Mouse (Mus musculus) ES-Bruce4 (cell line): ENCODE measurements around the gene Cfap57. TPM values are rescaled to one million over a fixed set of nuclear protein-coding genes. Genes with fewer than 3 reads are reported as not detected.
A peak's percentile ranks its signal among the peaks of the same experiment; 100 is the strongest.
"Not testable (repeated sequence)": the region's sequence is repeated elsewhere in the genome, so short reads cannot be mapped to it uniquely, and the experiment has no call there.

Experiments used
- H3K27ac ChIP-seq: 2 replicates; pipeline ENCODE4 v1.5.1; 2012; ENCODE audit warnings: low read length, inconsistent platforms; ENCODE audit not compliant: insufficient read depth
- H3K27me3 ChIP-seq: 2 replicates; pipeline ENCODE4 v1.6.1; 2012; ENCODE audit warnings: mild to moderate bottlenecking, low read length, inconsistent platforms; ENCODE audit not compliant: control insufficient read depth, poor library complexity, insufficient read depth, severe bottlenecking
- H3K36me3 ChIP-seq: 2 replicates; pipeline ENCODE4 v1.6.1; 2012; ENCODE audit warnings: inconsistent platforms, mild to moderate bottlenecking, low read length, moderate library complexity; ENCODE audit not compliant: control insufficient read depth, poor library complexity, insufficient read depth, severe bottlenecking
- H3K4me1 ChIP-seq: one replicate; pipeline ENCODE4 v1.8.1; 2011; ENCODE audit warnings: low read length; ENCODE audit not compliant: control insufficient read depth, insufficient read depth
- H3K4me3 ChIP-seq: 2 replicates; pipeline ENCODE4 v1.5.1; 2011; ENCODE audit warnings: low read depth, mild to moderate bottlenecking, low read length
- H3K9ac ChIP-seq: 2 replicates; pipeline ENCODE4 v1.6.1; 2012; ENCODE audit warnings: low read depth, mild to moderate bottlenecking, inconsistent platforms; ENCODE audit not compliant: poor library complexity, severe bottlenecking
- H3K9me3 ChIP-seq: replicated peaks from 2 replicates; pipeline ENCODE4 v1.6.1; 2012; ENCODE audit warnings: mild to moderate bottlenecking, low read length, inconsistent platforms; ENCODE audit not compliant: control insufficient read depth, poor library complexity, insufficient read depth, severe bottlenecking
- CTCF ChIP-seq: IDR thresholded peaks from one replicate; pipeline ENCODE4 v1.8.1; 2011; ENCODE audit warnings: low read depth, low read length
- EP300 ChIP-seq: IDR thresholded peaks from 2 replicates; pipeline ENCODE4 v1.6.1; 2011; ENCODE audit warnings: low read depth, low read length; ENCODE audit not compliant: insufficient read depth
- POLR2A ChIP-seq: IDR thresholded peaks from one replicate; pipeline ENCODE4 v1.8.1; 2011; ENCODE audit warnings: low read length; ENCODE audit not compliant: insufficient read depth
- polyA plus RNA-seq: library from polyadenylated mRNA; stranded (reverse); fragments of >200 nt; gene quantifications from 2 replicates; pipeline ENCODE4 v1.2.4, GENCODE M21; 2011; ENCODE audit warnings: low read depth; ENCODE audit not compliant: missing spikeins, insufficient read depth, insufficient read length

Gene Cfap57
- polyA plus RNA-seq, 1 experiment = not detected

DNA sequence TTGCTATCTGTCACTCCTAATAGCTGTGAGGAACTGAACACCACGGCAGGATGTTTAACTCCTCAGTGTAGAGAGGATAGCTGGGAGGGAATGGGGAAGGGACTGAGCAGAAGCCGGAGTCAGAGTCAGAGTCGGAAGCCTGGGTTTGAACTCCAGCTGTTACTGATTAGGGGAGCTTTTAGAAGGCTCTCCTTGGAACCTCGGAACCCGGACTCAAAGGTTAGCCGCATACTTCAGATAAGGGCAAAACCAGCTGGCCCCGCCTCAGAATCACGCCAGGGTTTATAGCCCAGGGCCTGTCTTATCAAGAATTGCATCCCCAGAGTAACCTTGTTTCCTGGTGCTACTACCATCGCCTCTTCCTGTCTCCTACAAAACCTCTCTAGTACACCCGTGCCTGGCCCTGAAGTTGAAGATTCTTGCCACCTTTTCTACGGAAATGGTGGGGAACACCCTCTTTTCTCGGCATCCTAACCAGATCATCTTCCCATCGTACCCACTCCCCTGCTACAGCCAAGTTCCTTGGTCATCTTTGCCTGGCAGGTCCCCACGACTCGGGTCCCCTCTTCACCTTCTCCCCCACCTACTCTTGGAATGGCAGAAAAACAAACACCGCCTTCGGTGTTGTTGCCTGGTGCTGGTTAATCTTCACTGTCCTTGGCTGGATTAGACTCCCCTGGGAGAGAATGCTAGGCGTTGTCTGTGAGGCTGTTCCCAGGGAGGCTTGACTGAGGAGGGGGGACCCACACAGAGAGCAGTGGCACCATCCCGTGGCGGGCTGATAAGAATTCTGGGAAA lies 103.7 kb downstream of the Cfap57 start:
- Histone ChIP-seq H3K9me3 (no peaks in the 10 kb centered on the region), H3K36me3 (no peaks in the 10 kb centered on the region), H3K4me3 (peak overlapping the region; percentile 39), H3K9ac (peak overlapping the region; percentile 23), H3K27me3 (no peaks in the 10 kb centered on the region), H3K27ac (peak overlapping the region; percentile 51), H3K4me1 (peaks cover 1% of the 10 kb centered on the region)
- TF ChIP-seq POLR2A = no peak
- peak; percentile 4 for TF ChIP-seq CTCF
- no peak for TF ChIP-seq EP300

DNA sequence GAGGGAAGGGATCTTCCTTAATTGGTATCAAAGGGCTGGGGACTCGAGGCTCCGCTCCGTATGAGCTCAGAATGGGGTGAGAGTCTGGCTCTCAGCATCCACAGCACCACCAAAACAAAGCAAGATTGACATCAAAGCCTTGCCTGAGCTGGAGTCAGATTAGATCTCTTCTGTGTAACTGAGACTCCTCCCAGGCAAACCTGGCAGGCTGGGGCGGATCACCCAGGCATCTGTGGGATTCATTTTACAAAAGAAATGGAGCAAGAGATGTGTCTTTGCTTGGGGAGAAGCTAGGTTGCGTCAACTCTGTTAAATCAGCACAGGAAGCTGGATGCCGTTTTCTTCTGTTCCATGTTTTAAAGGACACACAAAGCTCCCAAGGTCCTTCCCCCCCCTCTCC lies 111.5 kb downstream of the Cfap57 start:
- no peak for TF ChIP-seq POLR2A
- TF ChIP-seq CTCF = no peak
- 0 out of 2 replicates have a peak, but pooled peaks have one; percentile 18 for TF ChIP-seq EP300
- no peak overlapping the region for H3K4me3 ChIP-seq
- H3K27ac ChIP-seq = peak overlapping the region; percentile 41
- peaks cover 6% of the 10 kb centered on the region for H3K4me1 ChIP-seq
- no peak overlapping the region for H3K9ac ChIP-seq
- no peaks in the 10 kb centered on the region for H3K27me3 ChIP-seq
- H3K9me3 ChIP-seq = no peaks in the 10 kb centered on the region
- no peaks in the 10 kb centered on the region for H3K36me3 ChIP-seq

DNA sequence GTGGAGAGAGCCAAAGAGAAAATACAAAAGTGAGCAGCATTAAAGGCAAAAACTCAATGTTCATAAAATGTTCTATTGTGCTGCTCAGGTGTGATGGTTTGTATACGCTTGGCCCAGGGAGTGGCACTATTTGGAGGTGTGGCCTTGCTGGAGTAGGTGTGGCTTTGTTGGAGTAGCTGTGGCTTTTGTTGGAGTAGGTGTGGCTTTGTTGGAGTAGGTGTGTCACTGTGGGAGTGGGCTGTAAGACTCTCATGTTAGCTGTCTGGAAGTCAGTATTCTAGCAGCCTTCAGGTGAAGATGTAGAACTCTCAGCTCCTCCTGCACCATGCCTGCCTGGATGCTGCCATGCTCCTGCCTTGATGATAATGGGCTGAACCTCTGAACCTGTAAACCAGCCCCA lies 113.4 kb downstream of the Cfap57 start:
- H3K9me3 ChIP-seq, H3K4me1 ChIP-seq, H3K4me3 ChIP-seq, H3K9ac ChIP-seq, H3K27me3 ChIP-seq, H3K36me3 ChIP-seq, H3K27ac ChIP-seq: not testable (repeated sequence)

DNA sequence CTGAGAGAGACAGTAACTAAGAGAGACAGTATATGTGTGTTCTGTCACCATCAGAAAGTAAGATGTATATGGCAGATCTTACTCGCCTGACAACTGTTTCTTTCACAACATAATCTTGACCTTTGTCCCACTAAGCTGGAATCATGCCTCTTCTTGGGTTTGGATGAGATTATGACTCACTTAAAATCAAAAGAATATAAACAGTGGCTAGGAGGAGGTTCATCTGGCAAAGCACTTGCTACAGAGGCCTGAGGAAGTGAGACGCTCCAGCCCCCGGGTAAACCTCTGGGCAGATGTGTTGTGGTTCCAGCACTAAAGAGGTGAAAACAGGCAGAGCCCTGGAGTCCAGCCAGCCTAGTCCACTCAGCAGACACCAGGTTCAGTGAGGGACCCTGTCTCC lies 115.0 kb downstream of the Cfap57 start:
- no peak overlapping the region for H3K4me3 ChIP-seq
- H3K9ac ChIP-seq = no peak overlapping the region
- no peaks in the 10 kb centered on the region for H3K36me3 ChIP-seq
- H3K9me3 ChIP-seq = no peaks in the 10 kb centered on the region
- no peaks in the 10 kb centered on the region for H3K27me3 ChIP-seq
- H3K4me1 ChIP-seq = peaks cover 6% of the 10 kb centered on the region
- TF ChIP-seq EP300 (no peak), CTCF (no peak), POLR2A (no peak)
- no peak overlapping the region for H3K27ac ChIP-seq

Other genes starting within 250 kb of the Cfap57 start
- gene Szt2, start 211.5 kb downstream of the Cfap57 start, polyA plus RNA-seq = 16.0 and 17.2 TPM in 2 replicates
- 76.1 and 87.3 TPM in 2 replicates for gene Med8, start 211.4 kb downstream of the Cfap57 start, polyA plus RNA-seq
- 53.5 and 63.2 TPM in 2 replicates for gene Elovl1, start 192.7 kb downstream of the Cfap57 start, polyA plus RNA-seq
- gene Cdc20, start 183.4 kb downstream of the Cfap57 start, polyA plus RNA-seq = 216 and 224 TPM in 2 replicates
- gene Mpl, start 163.3 kb downstream of the Cfap57 start, polyA plus RNA-seq = not detected in 2 replicates
- 0.19 and 0.26 TPM in 2 replicates for gene Tie1, start 130.7 kb downstream of the Cfap57 start, polyA plus RNA-seq
- gene 2610528J11Rik, start 93.8 kb downstream of the Cfap57 start, polyA plus RNA-seq = 19.5 and 20.0 TPM in 2 replicates
- gene Tmem125, start 76.7 kb downstream of the Cfap57 start, polyA plus RNA-seq = 9.7 and 11.9 TPM in 2 replicates
- 126 and 137 TPM in 2 replicates for gene Ebna1bp2, start within 50 bp of the Cfap57 start, polyA plus RNA-seq
- not detected in 2 replicates for gene Olfr62, start 38.2 kb upstream of the Cfap57 start, polyA plus RNA-seq
- 0.27 and 0.40 TPM in 2 replicates for gene Olfr1342, start 72.0 kb upstream of the Cfap57 start, polyA plus RNA-seq
- gene Olfr1341, start 82.7 kb upstream of the Cfap57 start, polyA plus RNA-seq = not detected in 2 replicates
- not detected in 2 replicates for gene Olfr1340, start 99.4 kb upstream of the Cfap57 start, polyA plus RNA-seq
- not detected in 2 replicates for gene Olfr1339, start 111.4 kb upstream of the Cfap57 start, polyA plus RNA-seq
- gene Olfr1338, start 138.0 kb upstream of the Cfap57 start, polyA plus RNA-seq = not detected in 2 replicates
- not detected in 2 replicates for gene Olfr1337, start 161.8 kb upstream of the Cfap57 start, polyA plus RNA-seq
- not detected in 2 replicates for gene Olfr1335, start 189.2 kb upstream of the Cfap57 start, polyA plus RNA-seq
- gene Olfr1333, start 215.5 kb upstream of the Cfap57 start, polyA plus RNA-seq = not detected in 2 replicates
- gene Olfr1331, start 243.9 kb upstream of the Cfap57 start, polyA plus RNA-seq = not detected in 2 replicates